31 mouse cellular contexts compared by ENCODE assay signal in the genomic region with DNA sequence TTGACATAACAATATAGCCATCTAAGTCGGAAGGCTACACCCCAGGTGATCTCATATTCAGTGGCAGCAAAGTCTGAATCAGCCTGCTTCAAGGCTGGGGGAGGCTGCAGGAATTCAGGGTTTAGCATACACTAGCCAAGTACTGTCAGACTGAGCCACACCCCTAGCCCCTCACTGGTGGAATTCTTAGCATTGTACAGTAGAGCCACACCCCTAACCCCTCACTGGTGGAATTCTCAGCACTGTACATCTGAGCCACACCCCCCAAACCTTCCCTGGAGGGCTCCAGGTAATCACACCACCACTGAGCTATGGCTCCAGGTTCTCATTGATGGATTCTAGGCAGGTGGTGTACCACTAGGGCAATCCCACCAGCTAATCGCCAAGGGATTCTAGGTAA. TPM values are rescaled to one million over a fixed set of nuclear protein-coding genes. Genes with fewer than 3 reads are reported as not detected.
DNase-seq lines count a peak whose midpoint lies in the region; ATAC-seq and TF ChIP-seq lines count a peak whose summit lies in the region.
"Had no signal": no experiment of that assay in that cellular context is flagged by ENCODE, and none has a peak within 500 bp of the region (broad histone marks: within the 10 kb centered on the region; RNA-seq: fewer than 3 reads in every experiment).

No protein-coding gene starts in this region.

- no peak overlapping the region for H3K4me2 ChIP-seq in lung, embryonic 14.5 days
- H3K4me2 ChIP-seq: embryonic facial prominence, embryonic 13.5 days; heart, embryonic 12.5 days; liver, embryonic 15.5 days; midbrain, embryonic 11.5 days had no signal

- ATAC-seq in lung, embryonic 14.5 days (ENCODE audit: insufficient read depth): peak; percentile 69; the same call in 1 of the 2 replicates
- 0 out of 2 replicates have a peak, but pooled peaks have one; percentile 52 for ATAC-seq in megakaryocyte-erythroid progenitor cell, adult 5-6 weeks (replicated peaks; ENCODE audit: low FRiP score, low TSS enrichment, poor library complexity, severe bottlenecking)
- ATAC-seq: forebrain, embryonic 16.5 days; hindbrain, postnatal 0 days; Patski had no signal

- H3K27ac ChIP-seq in lung, embryonic 14.5 days (ENCODE audit: low read depth): no peak overlapping the region
- H3K27ac ChIP-seq: embryonic facial prominence, embryonic 13.5 days; hindbrain, postnatal 0 days; limb, embryonic 10.5 days; liver, embryonic 15.5 days; macrophage had no signal

- H3K4me1 ChIP-seq in lung, embryonic 14.5 days (ENCODE audit: insufficient read depth): no peaks in the 10 kb centered on the region
- H3K4me1 ChIP-seq in lung, adult 2 months (ENCODE audit: control insufficient read depth, insufficient read depth, low read length): no peaks in the 10 kb centered on the region
- H3K4me1 ChIP-seq in E14TG2a.4 (replicated peaks; ENCODE audit: low read depth, low read length): peaks cover 38% of the 10 kb centered on the region
- H3K4me1 ChIP-seq: embryonic facial prominence, embryonic 13.5 days; heart, embryonic 12.5 days; limb, embryonic 10.5 days; liver, embryonic 15.5 days had no signal

- no peaks in the 10 kb centered on the region for H3K27me3 ChIP-seq in lung, embryonic 14.5 days (ENCODE audit: insufficient read depth, low read length)
- no peaks in the 10 kb centered on the region for H3K27me3 ChIP-seq in E14TG2a.4 (ENCODE audit: insufficient read depth, low read length)
- H3K27me3 ChIP-seq: embryonic facial prominence, embryonic 13.5 days; heart, embryonic 12.5 days; liver, embryonic 15.5 days; Patski had no signal

- peak; percentile 27 for DNase-seq in lung, embryonic 14.5 days
- DNase-seq in lung, adult 2 months: no peak
- DNase-seq in ES-CJ7 (ENCODE audit: low read depth, low spot score): peak; percentile 91
- DNase-seq in layer of hippocampus, adult 8-10 months (ENCODE audit: low spot score in 2 of 2): no peak
- DNase-seq in testis, postnatal 10 days (ENCODE audit: low spot score): no peak
- DNase-seq: adrenal gland, postnatal 10 days; cerebellum, adult 18-20 months; cerebellum, postnatal 14 days; gastrocnemius, postnatal 14 days; heart, adult 18-20 months; heart, postnatal 10 days; kidney, adult 18-20 months; kidney, postnatal 10 days; liver; thymus, postnatal 25 days had no signal

- no peak overlapping the region for H3K4me3 ChIP-seq in lung, embryonic 14.5 days (ENCODE audit: low read depth, low read length)
- H3K4me3 ChIP-seq in lung, adult 2 months (replicated peaks; ENCODE audit: extremely low read depth, low read depth, low read length): no peak overlapping the region
- H3K4me3 ChIP-seq in E14TG2a.4 (replicated peaks; ENCODE audit: low read length): peak overlapping the region; percentile 27; the same call in 1 of the 2 replicates
- H3K4me3 ChIP-seq: embryonic facial prominence, embryonic 13.5 days; heart, embryonic 12.5 days; limb, embryonic 10.5 days; liver, embryonic 15.5 days had no signal

- no peaks in the 10 kb centered on the region for H3K9me3 ChIP-seq in lung, embryonic 14.5 days (ENCODE audit: low read depth, low read length)
- H3K9me3 ChIP-seq in E14TG2a.4 (ENCODE audit: low read length): peaks cover 23% of the 10 kb centered on the region
- H3K9me3 ChIP-seq: embryonic facial prominence, embryonic 13.5 days; heart, embryonic 12.5 days; limb, embryonic 10.5 days; liver, embryonic 15.5 days had no signal

- H3K9ac ChIP-seq in lung, embryonic 14.5 days: no peak overlapping the region
- H3K9ac ChIP-seq: embryonic facial prominence, embryonic 13.5 days; heart, embryonic 12.5 days; liver, embryonic 15.5 days had no signal

- no peak for TF ChIP-seq CTCF in lung, embryonic 14.5 days (IDR thresholded peaks at IDR 0.05; ENCODE audit: low read depth)
- no peak for TF ChIP-seq CTCF in lung, adult 2 months (IDR thresholded peaks at IDR 0.05; ENCODE audit: insufficient read depth, low read length)
- TF ChIP-seq CTCF in E14TG2a.4 (conservative IDR thresholded peaks at IDR 0.05; ENCODE audit: low read length): no peak

- no peaks in the 10 kb centered on the region for H3K36me3 ChIP-seq in lung, embryonic 14.5 days (ENCODE audit: insufficient read depth)
- H3K36me3 ChIP-seq in E14TG2a.4 (ENCODE audit: insufficient read depth, low read length): 0 out of 2 replicates have a peak, but pooled peaks cover 2% of the 10 kb centered on the region
- H3K36me3 ChIP-seq: embryonic facial prominence, embryonic 13.5 days; heart, embryonic 12.5 days; limb, embryonic 10.5 days; liver, embryonic 15.5 days had no signal

- no peak for TF ChIP-seq POLR2A in lung, adult 2 months (IDR thresholded peaks at IDR 0.05; ENCODE audit: borderline replicate concordance, extremely low read depth, low read depth, low read length)

- 63% methylated on average over 2 of the region's 2 CpGs for WGBS in lung, embryonic 14.5 days
- WGBS in lung, adult 2 months: 70% methylated on average over 2 of the region's 2 CpGs

RNA-seq across cellular contexts. Expression of gene 1700018F24Rik, which starts 16.7 kb away (rescaled TPM):
- polyA plus RNA-seq in lung, embryonic 14.5 days (2014; fragmentation: Nextera tagmentation; extraction: Ambion mirVana): not detected in 2 replicates
- not detected in 2 replicates for polyA plus RNA-seq in lung, adult 2 months (2012; rRNA removed)
- total RNA-seq in megakaryocyte-erythroid progenitor cell, adult 5-6 weeks (2014; fragmentation: Nextera tagmentation): not detected in 2 replicates
- not detected in 2 replicates for total RNA-seq in megakaryocyte-erythroid progenitor cell, adult 5-6 weeks (2017)
- not detected for total RNA-seq in layer of hippocampus, adult 8-10 months (2022)
- total RNA-seq: adrenal gland, postnatal 10 days; ES-E14; gastrocnemius, postnatal 14 days; heart, adult 18-20 months; heart, postnatal 10 days; hindbrain, postnatal 0 days; layer of hippocampus, adult 18-20 months; layer of hippocampus, postnatal 25 days; neutrophil, adult 5-6 weeks had no signal
- polyA plus RNA-seq: embryonic facial prominence, embryonic 13.5 days; forebrain, embryonic 16.5 days; heart, embryonic 12.5 days; hindbrain, embryonic 11.5 days; hindbrain, postnatal 0 days; limb, embryonic 10.5 days; liver, embryonic 15.5 days; macrophage; midbrain, embryonic 11.5 days; Patski had no signal

RNA-seq across cellular contexts. Expression of gene Arpc1a, which starts 24.1 kb away (rescaled TPM):
- polyA plus RNA-seq in lung, embryonic 14.5 days (2014; fragmentation: Nextera tagmentation; extraction: Ambion mirVana): 144 and 148 TPM in 2 replicates
- polyA plus RNA-seq in lung, adult 2 months (2012; rRNA removed): 117 and 135 TPM in 2 replicates
- total RNA-seq in megakaryocyte-erythroid progenitor cell, adult 5-6 weeks (2014; fragmentation: Nextera tagmentation): 102 and 117 TPM in 2 replicates
- 90.0 and 94.7 TPM in 2 replicates for total RNA-seq in megakaryocyte-erythroid progenitor cell, adult 5-6 weeks (2017)
- 100 to 1,000 TPM; 223 to 245 (median 243) TPM for total RNA-seq in layer of hippocampus, adult 8-10 months (2022)

RNA-seq across cellular contexts. Expression of gene Kpna7, which starts 24.3 kb away (rescaled TPM):
- polyA plus RNA-seq in lung, embryonic 14.5 days (2014; fragmentation: Nextera tagmentation; extraction: Ambion mirVana): not detected in 2 replicates
- polyA plus RNA-seq in lung, adult 2 months (2012; rRNA removed): not detected in 2 replicates
- not detected in 2 replicates for total RNA-seq in megakaryocyte-erythroid progenitor cell, adult 5-6 weeks (2014; fragmentation: Nextera tagmentation)
- not detected in 2 replicates for total RNA-seq in megakaryocyte-erythroid progenitor cell, adult 5-6 weeks (2017)
- total RNA-seq in layer of hippocampus, adult 8-10 months (2022): not detected
- total RNA-seq: adrenal gland, postnatal 10 days; gastrocnemius, postnatal 14 days; heart, adult 18-20 months; heart, postnatal 10 days; hindbrain, postnatal 0 days; layer of hippocampus, adult 18-20 months; layer of hippocampus, postnatal 25 days; neutrophil, adult 5-6 weeks had no signal
- polyA plus RNA-seq: embryonic facial prominence, embryonic 13.5 days; forebrain, embryonic 16.5 days; heart, embryonic 12.5 days; hindbrain, embryonic 11.5 days; limb, embryonic 10.5 days; macrophage; midbrain, embryonic 11.5 days had no signal

RNA-seq across cellular contexts. Expression of gene Gm4871, which starts 27.0 kb away (rescaled TPM):
- not detected in 2 replicates for polyA plus RNA-seq in lung, embryonic 14.5 days (2014; fragmentation: Nextera tagmentation; extraction: Ambion mirVana)
- not detected in 2 replicates for polyA plus RNA-seq in lung, adult 2 months (2012; rRNA removed)
- not detected in 2 replicates for total RNA-seq in megakaryocyte-erythroid progenitor cell, adult 5-6 weeks (2014; fragmentation: Nextera tagmentation)
- total RNA-seq in megakaryocyte-erythroid progenitor cell, adult 5-6 weeks (2017): not detected in 2 replicates
- total RNA-seq in layer of hippocampus, adult 8-10 months (2022): not detected
- total RNA-seq: adrenal gland, postnatal 10 days; ES-E14; gastrocnemius, postnatal 14 days; heart, adult 18-20 months; heart, postnatal 10 days; hindbrain, postnatal 0 days; layer of hippocampus, adult 18-20 months; layer of hippocampus, postnatal 25 days; neutrophil, adult 5-6 weeks had no signal
- polyA plus RNA-seq: embryonic facial prominence, embryonic 13.5 days; forebrain, embryonic 16.5 days; heart, embryonic 12.5 days; hindbrain, embryonic 11.5 days; hindbrain, postnatal 0 days; limb, embryonic 10.5 days; liver, embryonic 15.5 days; macrophage; midbrain, embryonic 11.5 days; Patski had no signal

RNA-seq across cellular contexts. Expression of gene Arpc1b, which starts 54.5 kb away (rescaled TPM):
- polyA plus RNA-seq in lung, embryonic 14.5 days (2014; fragmentation: Nextera tagmentation; extraction: Ambion mirVana): 182 and 189 TPM in 2 replicates
- 492 and 519 TPM in 2 replicates for polyA plus RNA-seq in lung, adult 2 months (2012; rRNA removed)
- total RNA-seq in megakaryocyte-erythroid progenitor cell, adult 5-6 weeks (2014; fragmentation: Nextera tagmentation): 54.0 and 68.8 TPM in 2 replicates
- total RNA-seq in megakaryocyte-erythroid progenitor cell, adult 5-6 weeks (2017): 23.7 and 35.9 TPM in 2 replicates
- total RNA-seq in layer of hippocampus, adult 8-10 months (2022): 10 to 100 TPM; 16.9 to 66.2 (median 37.8) TPM

Comparison
In these comparisons a context has a peak if more than half of its experiments do, and no peak if none do; other contexts are left out.
1. DNase-seq: peak in lung, embryonic 14.5 days (single experiment) and ES-CJ7 (single experiment); none in lung, adult 2 months (single experiment), layer of hippocampus, adult 8-10 months (0 of 2) and testis, postnatal 10 days (single experiment).